In the genomic region with DNA sequence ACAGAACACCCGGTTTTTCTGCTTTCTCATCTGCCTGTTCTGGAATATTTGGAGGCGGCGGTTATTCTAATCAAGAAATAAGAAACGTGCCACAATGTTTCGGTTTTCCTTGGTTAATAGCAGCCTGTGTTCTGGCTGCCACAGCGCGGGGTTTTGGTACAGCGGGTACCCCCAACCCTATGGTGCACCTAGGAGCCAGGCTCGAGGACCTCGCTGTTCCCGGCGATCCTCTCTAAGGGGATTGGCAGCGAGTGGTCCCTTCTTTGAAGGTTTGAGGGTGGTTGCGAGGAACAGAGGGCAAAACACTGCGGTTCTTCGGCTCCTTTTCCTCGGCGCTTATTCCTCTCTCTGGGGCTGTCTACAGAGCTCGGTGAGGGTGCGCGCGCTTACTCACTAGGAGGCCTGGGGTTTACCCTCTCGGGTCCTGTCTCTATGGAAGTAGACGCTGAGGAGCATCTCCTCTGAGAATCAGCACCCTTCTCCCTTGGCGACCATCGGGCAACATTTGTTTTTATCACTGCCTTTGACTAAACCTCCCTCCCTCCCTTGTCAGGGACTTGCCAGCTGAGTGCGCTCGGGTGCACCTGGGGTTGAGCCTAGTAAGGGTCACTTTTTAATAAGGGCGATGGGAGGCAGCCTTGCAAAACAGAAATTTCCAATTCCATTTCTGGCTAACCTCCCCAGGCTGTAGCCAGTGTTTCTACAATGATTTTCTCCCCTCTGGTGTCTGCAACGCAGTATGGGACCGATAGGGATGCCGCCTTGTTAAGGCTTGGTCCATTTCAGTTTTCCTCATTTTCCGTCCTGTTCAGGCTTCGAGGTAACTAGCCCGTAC, we compare ENCODE assay signal across 10 mouse cellular contexts. TPM values are rescaled to one million over a fixed set of nuclear protein-coding genes. Genes with fewer than 3 reads are reported as not detected.
DNase-seq lines count a peak whose midpoint lies in the region; ATAC-seq lines count a peak whose summit lies in the region.
"Had no signal": no experiment of that assay in that cellular context is flagged by ENCODE, and none has a peak within 500 bp of the region (broad histone marks: within the 10 kb centered on the region; RNA-seq: fewer than 3 reads in every experiment).

No protein-coding gene starts in this region.

- H3K4me1 ChIP-seq in forebrain, embryonic 14.5 days (ENCODE audit: control insufficient read depth, insufficient read depth, low read length), result peaks cover 11% of the 10 kb centered on the region; the same call in 1 of the 2 replicates
- no peaks in the 10 kb centered on the region; the same call in 1 of the 2 replicates for H3K4me1 ChIP-seq in hindbrain, embryonic 11.5 days (replicated peaks; ENCODE audit: control insufficient read depth, insufficient read depth, low read length)
- H3K4me1 ChIP-seq in midbrain, embryonic 16.5 days (ENCODE audit: control insufficient read depth, insufficient read depth, low read length), result peaks cover 19% of the 10 kb centered on the region

- H3K9me3 ChIP-seq in forebrain, embryonic 14.5 days (replicated peaks; ENCODE audit: control insufficient read depth, low read length), result no peaks in the 10 kb centered on the region
- H3K9me3 ChIP-seq in hindbrain, embryonic 11.5 days (ENCODE audit: control insufficient read depth, low read length), result no peaks in the 10 kb centered on the region
- no peaks in the 10 kb centered on the region for H3K9me3 ChIP-seq in midbrain, embryonic 16.5 days (replicated peaks; ENCODE audit: control insufficient read depth, low read length, poor library complexity, severe bottlenecking)

- peak; percentile 20 for DNase-seq in NIH3T3 (ENCODE audit: low read depth)
- DNase-seq in brain, embryonic 18.5 days (ENCODE audit: low read depth, low spot score), result peak; percentile 20
- peak; percentile 55 for DNase-seq in forebrain, embryonic 14.5 days (ENCODE audit: low spot score)
- DNase-seq in hindbrain, embryonic 11.5 days (ENCODE audit: low spot score), result peak; percentile 68
- peak; percentile 33 to 51 for DNase-seq in left cerebral cortex, adult 8-10 months (ENCODE audit: low spot score in 2 of 2)
- DNase-seq in thymus, adult 18-20 months, result no peak

- WGBS in forebrain, embryonic 14.5 days, result under 1% methylated on average over 35 of the region's 35 CpGs
- WGBS in hindbrain, embryonic 11.5 days, result under 1% methylated on average over 35 of the region's 35 CpGs
- under 1% methylated on average over 35 of the region's 35 CpGs for WGBS in midbrain, embryonic 16.5 days

- H3K36me3 ChIP-seq in forebrain, embryonic 14.5 days (ENCODE audit: control insufficient read depth, insufficient read depth, low read length), result no peaks in the 10 kb centered on the region
- no peaks in the 10 kb centered on the region for H3K36me3 ChIP-seq in hindbrain, embryonic 11.5 days (ENCODE audit: control insufficient read depth, insufficient read depth, low read length)
- H3K36me3 ChIP-seq in midbrain, embryonic 16.5 days (ENCODE audit: control insufficient read depth, insufficient read depth, low read length), result no peaks in the 10 kb centered on the region

- peak overlapping the region; percentile 97 for H3K27ac ChIP-seq in forebrain, embryonic 14.5 days (ENCODE audit: low read depth, low read length)
- H3K27ac ChIP-seq in hindbrain, embryonic 11.5 days (ENCODE audit: low read depth, low read length), result peak overlapping the region; percentile 93
- H3K27ac ChIP-seq in midbrain, embryonic 16.5 days (ENCODE audit: low read length), result peak overlapping the region; percentile 97

- peak overlapping the region; percentile 96 for H3K4me2 ChIP-seq in forebrain, embryonic 14.5 days (ENCODE audit: low read length)
- H3K4me2 ChIP-seq in hindbrain, embryonic 11.5 days (replicated peaks; ENCODE audit: low read depth, low read length), result peak overlapping the region; percentile 92
- peak overlapping the region; percentile 88 for H3K4me2 ChIP-seq in midbrain, embryonic 16.5 days (ENCODE audit: low read length)

- ATAC-seq in forebrain, embryonic 14.5 days, result no peak
- no peak for ATAC-seq in hindbrain, embryonic 11.5 days (ENCODE audit: low FRiP score)
- ATAC-seq in midbrain, embryonic 16.5 days, result 0 out of 2 replicates have a peak, but pooled peaks have one; percentile 9
- ATAC-seq in monocyte, adult 5-6 weeks (replicated peaks; ENCODE audit: insufficient number of reproducible peaks, low FRiP score, low TSS enrichment, poor library complexity, severe bottlenecking), result no peak

- H3K9ac ChIP-seq in forebrain, embryonic 14.5 days (ENCODE audit: low read length), result peak overlapping the region; percentile 89
- peak overlapping the region; percentile 88 for H3K9ac ChIP-seq in hindbrain, embryonic 11.5 days (ENCODE audit: low read depth, low read length)
- H3K9ac ChIP-seq in midbrain, embryonic 16.5 days (ENCODE audit: low read depth, low read length), result peak overlapping the region; percentile 87

- H3K4me3 ChIP-seq in forebrain, embryonic 14.5 days (ENCODE audit: low read depth, low read length), result peak overlapping the region; percentile 79
- H3K4me3 ChIP-seq in hindbrain, embryonic 11.5 days (ENCODE audit: low read depth, low read length), result peak overlapping the region; percentile 83
- H3K4me3 ChIP-seq in midbrain, embryonic 16.5 days (ENCODE audit: low read depth, low read length), result peak overlapping the region; percentile 87

- no peaks in the 10 kb centered on the region for H3K27me3 ChIP-seq in forebrain, embryonic 14.5 days (replicated peaks; ENCODE audit: control insufficient read depth, insufficient read depth, low read length)
- no peaks in the 10 kb centered on the region for H3K27me3 ChIP-seq in hindbrain, embryonic 11.5 days (ENCODE audit: control insufficient read depth, insufficient read depth, low read length)
- H3K27me3 ChIP-seq in midbrain, embryonic 16.5 days (ENCODE audit: control insufficient read depth, insufficient read depth, low read depth, low read length), result no peaks in the 10 kb centered on the region

RNA-seq across cellular contexts. Expression of a gene that starts 2.4 kb away (rescaled TPM):
- polyA plus RNA-seq in forebrain, embryonic 14.5 days (2014; fragmentation: Nextera tagmentation; extraction: Ambion mirVana), result 27.1 and 33.0 TPM in 2 replicates
- polyA plus RNA-seq in hindbrain, embryonic 11.5 days (2014; fragmentation: Nextera tagmentation; extraction: Ambion mirVana), result 45.0 and 46.6 TPM in 2 replicates
- total RNA-seq in left cerebral cortex, adult 8-10 months (2022), result 10 to 100 TPM; 67.3 to 90.1 (median 75.5) TPM
- 37.6 and 40.6 TPM in 2 replicates for polyA plus RNA-seq in midbrain, embryonic 16.5 days (2015; fragmentation: Nextera tagmentation; extraction: Ambion mirVana)
- not detected in 3 replicates for total RNA-seq in monocyte, adult 5-6 weeks (2017)
- total RNA-seq: common myeloid progenitor, adult 5-6 weeks; neutrophil, adult 5-6 weeks had no signal

Comparison
In these comparisons a context has a peak if more than half of its experiments do, and no peak if none do; other contexts are left out.
1. DNase-seq: peak in NIH3T3 (single experiment), brain, embryonic 18.5 days (single experiment), forebrain, embryonic 14.5 days (single experiment), hindbrain, embryonic 11.5 days (single experiment) and left cerebral cortex, adult 8-10 months (2 of 2); none in thymus, adult 18-20 months (0 of 2).
2. Peak in every context shown above with its lines, with median percentiles within 50 percentile points of each other: H3K27ac ChIP-seq, H3K4me2 ChIP-seq, H3K4me3 ChIP-seq and H3K9ac ChIP-seq.